Mouse (Mus musculus): ENCODE measurements at regions not wholly inside any gene's neighbourhood (a gene's known extent, or its start where the extent isn't known, plus 50 kb on each side); places are given as distances from the start of the nearest gene placed in this dataset.

DNA sequence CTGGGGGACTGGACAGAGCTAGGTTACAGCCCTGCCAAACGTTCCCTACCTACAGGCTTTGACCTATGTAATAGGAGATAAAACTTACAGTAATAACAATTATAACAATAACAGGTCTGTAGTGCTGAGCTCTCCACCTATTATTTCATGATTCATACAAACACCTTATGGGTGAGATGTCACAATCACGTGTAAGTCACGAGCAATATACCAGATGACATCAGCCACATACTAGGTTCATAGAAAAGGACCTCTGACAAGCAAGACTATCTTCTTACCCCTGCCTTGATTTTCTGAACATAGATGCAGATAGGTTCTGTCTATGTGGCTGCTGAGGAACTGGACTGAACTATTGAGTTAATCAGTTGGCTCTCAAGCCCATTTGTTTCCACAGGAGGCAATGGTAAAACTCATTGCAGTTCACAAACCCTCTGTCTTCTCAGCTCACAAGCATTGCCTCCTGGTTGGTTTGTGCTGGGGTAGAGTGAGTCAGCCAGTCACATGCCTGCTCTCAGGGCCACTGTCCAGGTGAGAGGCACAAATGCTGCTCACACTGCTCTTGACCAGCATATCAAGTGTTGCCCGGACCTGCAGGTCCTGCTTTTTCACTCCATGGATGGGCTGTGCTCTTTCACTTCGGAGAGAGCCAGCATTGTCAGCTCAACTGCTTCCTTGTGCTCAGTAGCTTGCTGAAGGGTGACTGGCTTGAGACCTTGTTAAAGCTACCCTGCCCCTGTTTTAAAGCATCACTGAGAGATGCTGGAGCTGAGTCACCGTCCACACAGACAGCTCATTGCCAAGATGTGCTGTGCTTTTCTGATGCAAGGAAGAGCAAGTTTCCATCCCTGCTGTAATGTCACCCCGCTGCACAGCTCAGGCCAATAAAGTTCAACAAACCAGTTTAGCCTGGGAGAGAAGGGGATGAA lies 1275.9 kb downstream of the Gsdmc2 start:
- H3K36me3 ChIP-seq (ENCODE audit: control insufficient read depth, insufficient read depth, low read length) = no peaks in the 10 kb centered on the region
- H3K27me3 ChIP-seq (ENCODE audit: control insufficient read depth, insufficient read depth, low read length) = no peaks in the 10 kb centered on the region
- no peak overlapping the region for H3K27ac ChIP-seq (ENCODE audit: control insufficient read depth, insufficient read depth, low read depth, low read length)
- no peak overlapping the region for H3K4me3 ChIP-seq (ENCODE audit: control insufficient read depth, low read depth, low read length)
- no peak for TF ChIP-seq CTCF (IDR thresholded peaks at IDR 0.05; ENCODE audit: control insufficient read depth, insufficient read depth, insufficient replicate concordance, low read depth, low read length)
- no peak for TF ChIP-seq POLR2A (IDR thresholded peaks at IDR 0.05; ENCODE audit: control insufficient read depth, low read depth, low read length)
- no peaks in the 10 kb centered on the region for H3K4me1 ChIP-seq (ENCODE audit: control insufficient read depth, insufficient read depth, low read length)

DNA sequence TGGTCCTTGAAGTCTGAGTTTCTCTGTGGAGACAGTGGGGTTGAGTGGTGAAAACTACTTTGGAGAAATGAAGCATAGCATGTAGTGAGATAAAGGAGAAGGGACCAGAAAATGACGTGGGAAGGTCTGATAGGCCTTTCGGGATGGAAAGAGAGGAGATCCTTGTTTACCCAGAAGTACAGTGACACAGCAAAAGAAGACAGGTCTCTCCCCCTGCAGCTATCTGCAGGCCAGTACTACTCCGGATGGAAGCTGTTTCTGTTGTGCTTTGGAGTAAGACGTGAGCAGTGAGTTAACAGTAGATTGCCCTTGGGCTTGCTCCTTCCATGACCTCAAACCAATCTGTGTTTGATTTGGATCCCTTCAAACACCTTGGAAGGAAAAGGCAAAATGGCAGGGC lies 1277.5 kb downstream of the Gsdmc2 start:
- TF ChIP-seq CTCF (IDR thresholded peaks at IDR 0.05; ENCODE audit: control insufficient read depth, insufficient read depth, insufficient replicate concordance, low read depth, low read length) = no peak
- TF ChIP-seq POLR2A (IDR thresholded peaks at IDR 0.05; ENCODE audit: control insufficient read depth, low read depth, low read length) = no peak
- no peaks in the 10 kb centered on the region for H3K27me3 ChIP-seq (ENCODE audit: control insufficient read depth, insufficient read depth, low read length)
- H3K4me1 ChIP-seq (ENCODE audit: control insufficient read depth, insufficient read depth, low read length) = no peaks in the 10 kb centered on the region
- no peak overlapping the region for H3K27ac ChIP-seq (ENCODE audit: control insufficient read depth, insufficient read depth, low read depth, low read length)
- no peaks in the 10 kb centered on the region for H3K36me3 ChIP-seq (ENCODE audit: control insufficient read depth, insufficient read depth, low read length)
- no peak overlapping the region for H3K4me3 ChIP-seq (ENCODE audit: control insufficient read depth, low read depth, low read length)

DNA sequence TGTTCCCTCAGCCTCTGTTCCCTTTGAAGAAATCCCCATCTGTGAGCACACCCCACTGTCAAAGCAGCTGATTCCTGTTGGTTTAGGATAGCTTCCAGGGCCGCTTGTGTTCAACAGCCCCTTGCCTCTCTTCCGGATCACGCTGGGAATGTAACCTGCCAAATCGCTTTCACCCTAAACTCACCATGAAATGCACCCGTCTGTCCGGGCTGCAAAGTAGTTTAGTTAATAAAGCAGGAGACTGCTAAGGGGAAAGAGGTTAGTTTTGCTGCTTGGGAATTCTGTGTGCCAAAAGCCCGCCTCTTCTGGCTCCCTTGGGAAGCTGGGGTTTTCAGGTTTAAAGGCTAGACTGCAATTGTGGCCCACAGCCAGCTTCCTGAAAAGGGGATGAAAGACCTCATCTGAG lies 1278.9 kb downstream of the Gsdmc2 start:
- no peak for TF ChIP-seq POLR2A (IDR thresholded peaks at IDR 0.05; ENCODE audit: control insufficient read depth, low read depth, low read length)
- no peak for TF ChIP-seq CTCF (IDR thresholded peaks at IDR 0.05; ENCODE audit: control insufficient read depth, insufficient read depth, insufficient replicate concordance, low read depth, low read length)
- H3K36me3 ChIP-seq (ENCODE audit: control insufficient read depth, insufficient read depth, low read length) = no peaks in the 10 kb centered on the region
- no peak overlapping the region for H3K27ac ChIP-seq (ENCODE audit: control insufficient read depth, insufficient read depth, low read depth, low read length)
- H3K27me3 ChIP-seq (ENCODE audit: control insufficient read depth, insufficient read depth, low read length) = no peaks in the 10 kb centered on the region
- H3K4me1 ChIP-seq (ENCODE audit: control insufficient read depth, insufficient read depth, low read length) = no peaks in the 10 kb centered on the region
- no peak overlapping the region for H3K4me3 ChIP-seq (ENCODE audit: control insufficient read depth, low read depth, low read length)

DNA sequence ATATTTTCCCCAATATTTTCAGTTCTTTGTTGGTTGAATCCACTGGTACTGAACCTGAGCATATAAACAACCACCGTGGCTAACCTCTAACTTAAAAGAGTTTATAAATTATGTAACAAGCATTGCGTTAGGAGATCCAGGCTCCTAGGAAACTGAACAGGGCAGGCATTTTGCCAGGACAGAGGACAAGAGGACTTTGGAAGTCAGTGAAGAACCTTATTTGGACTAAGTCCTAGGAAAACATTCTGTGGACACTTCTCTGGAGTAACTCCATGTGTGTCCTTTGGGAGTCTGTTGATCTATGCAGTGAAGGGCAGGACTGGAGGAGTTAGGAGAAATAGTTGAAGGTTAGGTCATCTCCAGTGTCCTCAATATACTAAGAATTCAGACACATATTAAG lies 1311.7 kb downstream of the Gsdmc2 start:
- Histone ChIP-seq H3K27ac (ENCODE audit: control insufficient read depth, insufficient read depth, low read depth, low read length) (no peak overlapping the region), H3K36me3 (ENCODE audit: control insufficient read depth, insufficient read depth, low read length) (no peaks in the 10 kb centered on the region), H3K27me3 (ENCODE audit: control insufficient read depth, insufficient read depth, low read length) (no peaks in the 10 kb centered on the region), H3K4me3 (ENCODE audit: control insufficient read depth, low read depth, low read length) (no peak overlapping the region), H3K4me1 (ENCODE audit: control insufficient read depth, insufficient read depth, low read length) (no peaks in the 10 kb centered on the region)
- TF ChIP-seq POLR2A (IDR thresholded peaks at IDR 0.05; ENCODE audit: control insufficient read depth, low read depth, low read length) (no peak), CTCF (IDR thresholded peaks at IDR 0.05; ENCODE audit: control insufficient read depth, insufficient read depth, insufficient replicate concordance, low read depth, low read length) (no peak)

DNA sequence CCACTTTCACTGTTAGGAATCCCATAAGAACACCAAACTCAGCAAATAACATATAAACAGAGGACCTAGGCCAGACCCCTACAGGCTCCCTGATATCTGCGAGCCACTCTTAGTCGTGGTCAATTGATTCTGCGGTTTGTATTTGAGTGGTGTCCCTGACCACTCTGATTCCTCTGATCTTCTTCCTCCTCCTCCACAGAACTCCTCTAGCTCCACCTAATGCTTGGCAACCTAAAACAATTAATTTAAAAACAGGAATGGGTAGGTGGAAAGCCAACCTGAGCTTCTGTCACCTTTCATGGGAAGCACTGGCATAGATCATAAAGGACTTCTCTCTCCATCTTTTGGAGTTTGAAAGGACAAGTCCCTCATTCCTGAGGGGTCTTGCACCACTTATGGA lies 1316.0 kb downstream of the Gsdmc2 start:
- Histone ChIP-seq H3K4me1 (ENCODE audit: control insufficient read depth, insufficient read depth, low read length) (no peaks in the 10 kb centered on the region), H3K27ac (ENCODE audit: control insufficient read depth, insufficient read depth, low read depth, low read length) (no peak overlapping the region), H3K4me3 (ENCODE audit: control insufficient read depth, low read depth, low read length) (no peak overlapping the region), H3K27me3 (ENCODE audit: control insufficient read depth, insufficient read depth, low read length) (no peaks in the 10 kb centered on the region), H3K36me3 (ENCODE audit: control insufficient read depth, insufficient read depth, low read length) (no peaks in the 10 kb centered on the region)
- TF ChIP-seq CTCF (IDR thresholded peaks at IDR 0.05; ENCODE audit: control insufficient read depth, insufficient read depth, insufficient replicate concordance, low read depth, low read length) (no peak), POLR2A (IDR thresholded peaks at IDR 0.05; ENCODE audit: control insufficient read depth, low read depth, low read length) (no peak)

DNA sequence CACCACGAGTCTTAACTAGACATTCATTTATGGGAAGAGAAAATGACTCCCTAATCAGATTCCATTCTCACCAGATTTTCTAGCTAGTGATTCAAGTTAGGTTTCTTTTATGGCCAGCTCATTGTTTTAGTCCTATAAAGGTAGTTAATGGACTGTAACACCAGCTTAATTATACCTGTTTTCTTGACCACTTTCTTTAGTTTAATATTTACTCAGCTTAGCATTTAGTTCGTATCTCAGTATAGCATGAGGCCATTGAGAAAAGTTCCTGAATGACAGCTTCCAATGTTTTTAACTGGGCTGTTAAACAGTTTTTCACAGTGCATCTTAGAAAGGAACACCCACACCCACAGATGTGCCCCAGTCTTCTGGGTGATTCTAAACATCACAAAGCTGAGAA lies 1320.3 kb downstream of the Gsdmc2 start:
- no peak for TF ChIP-seq CTCF (IDR thresholded peaks at IDR 0.05; ENCODE audit: control insufficient read depth, insufficient read depth, insufficient replicate concordance, low read depth, low read length)
- no peak for TF ChIP-seq POLR2A (IDR thresholded peaks at IDR 0.05; ENCODE audit: control insufficient read depth, low read depth, low read length)
- Histone ChIP-seq H3K4me3 (ENCODE audit: control insufficient read depth, low read depth, low read length) (no peak overlapping the region), H3K27me3 (ENCODE audit: control insufficient read depth, insufficient read depth, low read length) (no peaks in the 10 kb centered on the region), H3K27ac (ENCODE audit: control insufficient read depth, insufficient read depth, low read depth, low read length) (no peak overlapping the region), H3K36me3 (ENCODE audit: control insufficient read depth, insufficient read depth, low read length) (no peaks in the 10 kb centered on the region), H3K4me1 (ENCODE audit: control insufficient read depth, insufficient read depth, low read length) (no peaks in the 10 kb centered on the region)

DNA sequence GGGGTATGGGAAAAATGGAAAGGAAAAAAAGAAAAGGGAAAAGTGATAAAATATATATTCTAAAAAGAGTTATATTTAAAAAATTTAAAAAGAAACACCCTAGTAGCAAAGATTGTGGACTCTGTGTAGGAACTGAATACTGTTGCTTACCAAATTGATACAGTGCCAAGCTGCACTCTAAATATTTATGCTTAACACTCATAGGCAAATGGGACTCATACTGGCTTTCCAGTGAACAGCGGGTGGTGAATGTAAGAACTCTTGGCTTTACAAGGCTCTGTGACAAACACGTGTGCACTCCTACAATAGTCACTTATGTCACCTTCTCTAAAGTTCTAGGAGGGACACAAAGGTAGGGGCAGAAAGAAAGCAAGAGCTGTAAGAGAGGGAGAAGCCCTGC lies 1320.8 kb downstream of the Gsdmc2 start:
- no peaks in the 10 kb centered on the region for H3K36me3 ChIP-seq (ENCODE audit: control insufficient read depth, insufficient read depth, low read length)

More for the DNA sequence above, 1320.8 kb downstream of the Gsdmc2 start:
- Histone ChIP-seq H3K4me1 (ENCODE audit: control insufficient read depth, insufficient read depth, low read length) (no peaks in the 10 kb centered on the region), H3K4me3 (ENCODE audit: control insufficient read depth, low read depth, low read length) (no peak overlapping the region), H3K27me3 (ENCODE audit: control insufficient read depth, insufficient read depth, low read length) (no peaks in the 10 kb centered on the region), H3K27ac (ENCODE audit: control insufficient read depth, insufficient read depth, low read depth, low read length) (no peak overlapping the region)
- no peak for TF ChIP-seq POLR2A (IDR thresholded peaks at IDR 0.05; ENCODE audit: control insufficient read depth, low read depth, low read length)
- TF ChIP-seq CTCF (IDR thresholded peaks at IDR 0.05; ENCODE audit: control insufficient read depth, insufficient read depth, insufficient replicate concordance, low read depth, low read length) = no peak

Data from testis, adult 2 months (tissue).